Mouse (Mus musculus) G1E (cell line): ENCODE data around the gene Gm42906. TPM values are rescaled to one million over a fixed set of nuclear protein-coding genes. Genes with fewer than 3 reads are reported as not detected.

ENCODE experiments used
- ATAC-seq: 2 replicates; pipeline ENCODE4 v1.8.0; 2016; ENCODE audit warnings: mild to moderate bottlenecking; ENCODE audit not compliant: insufficient number of reproducible peaks, poor library complexity, low FRiP score, severe bottlenecking; ENCODE audit errors: extremely low read depth
- DNase-seq: peaks from one replicate; pipeline ENCODE4 v3.0.0; 2012; ENCODE audit warnings: low spot score
- H3K27me3 ChIP-seq: 2 replicates; pipeline ENCODE4 v1.6.1; 2012; ENCODE audit warnings: mild to moderate bottlenecking, low read length, inconsistent platforms; ENCODE audit not compliant: insufficient read depth
- H3K36me3 ChIP-seq: replicated peaks from 2 replicates; pipeline ENCODE3; 2012; ENCODE audit warnings: mild to moderate bottlenecking, inconsistent platforms
- H3K4me1 ChIP-seq: 2 replicates; pipeline ENCODE4 v1.6.1; 2012; ENCODE audit warnings: low read depth, low read length, inconsistent platforms, mixed read lengths; ENCODE audit not compliant: insufficient read depth
- H3K4me3 ChIP-seq: 2 replicates; pipeline ENCODE4 v1.5.1; 2012; ENCODE audit warnings: low read depth, mild to moderate bottlenecking, inconsistent platforms, low read length, moderate library complexity, mixed read lengths
- H3K9me3 ChIP-seq: replicated peaks from 2 replicates; pipeline ENCODE4 v1.6.1; 2012; ENCODE audit warnings: inconsistent platforms
- CTCF ChIP-seq: IDR thresholded peaks from 2 replicates; pipeline ENCODE4 v1.5.1; 2012; ENCODE audit warnings: low read depth, low read length, inconsistent platforms, mixed read lengths
- GATA1 ChIP-seq: IDR thresholded peaks from 2 replicates; pipeline ENCODE4 v1.6.1; 2012; ENCODE audit warnings: borderline replicate concordance, low read length, inconsistent platforms, mixed read lengths
- GATA2 ChIP-seq: IDR thresholded peaks from 2 replicates; pipeline ENCODE4 v1.6.1; 2012; ENCODE audit warnings: low read depth, low read length, inconsistent platforms, borderline replicate concordance
- POLR2AphosphoS5 ChIP-seq: IDR thresholded peaks from 2 replicates; pipeline ENCODE4 v1.6.1; 2012; ENCODE audit warnings: low read depth, low read length, inconsistent platforms; ENCODE audit not compliant: insufficient replicate concordance
- TAL1 ChIP-seq: conservative IDR thresholded peaks from 2 replicates; pipeline ENCODE4 v1.6.1; 2012; ENCODE audit warnings: low read depth, low read length, inconsistent platforms, mixed read lengths
- polyA plus RNA-seq: library from polyadenylated mRNA; stranded (reverse); fragments of >175 nt; gene quantifications from 2 replicates; pipeline ENCODE4 v1.2.3, GENCODE M21; 2012
- total RNA-seq, 2 experiments: library from RNA; stranded (forward) in 1 of 2; stranded (reverse) in 1 of 2; fragments of 200-1000 nt in 1 of 2; fragments of >200 nt in 1 of 2; fragmentation: Nextera tagmentation in 1 of 2; gene quantifications; 2 replicates each; pipeline ENCODE4 v1.2.3; 2014 to 2017

The Gm42906 gene
- total and polyA plus RNA-seq, 3 experiments: not detected

- Histone ChIP-seq H3K9me3 (no peaks in the 10 kb centered on the region), H3K27me3 (no peaks in the 10 kb centered on the region), H3K4me3 (no peak overlapping the region), H3K4me1 (no peaks in the 10 kb centered on the region), H3K36me3 (no peaks in the 10 kb centered on the region)
- ATAC-seq (no peak), DNase-seq (no peak)
- TF ChIP-seq GATA2: no peak
- TF ChIP-seq CTCF: no peak
- no peak for TF ChIP-seq POLR2AphosphoS5
- no peak for TF ChIP-seq GATA1
- no peak for TF ChIP-seq TAL1
Observed at GRCm38 (mm10) chr5:151346626-151347025, 81.3 kb downstream of the Gm42906 start.

- Histone ChIP-seq H3K9me3 (no peaks in the 10 kb centered on the region), H3K27me3 (no peaks in the 10 kb centered on the region), H3K4me3 (no peak overlapping the region), H3K36me3 (no peaks in the 10 kb centered on the region), H3K4me1 (no peaks in the 10 kb centered on the region)
- ATAC-seq (no peak), DNase-seq (no peak)
- TF ChIP-seq CTCF (no peak), GATA1 (no peak), TAL1 (no peak), GATA2 (no peak), POLR2AphosphoS5 (no peak)
Observed at GRCm38 (mm10) chr5:151344737-151345136, 83.2 kb downstream of the Gm42906 start.

- ATAC-seq (no peak), DNase-seq (no peak)
- Histone ChIP-seq H3K9me3 (no peaks in the 10 kb centered on the region), H3K27me3 (no peaks in the 10 kb centered on the region), H3K36me3 (no peaks in the 10 kb centered on the region), H3K4me3 (no peak overlapping the region), H3K4me1 (no peaks in the 10 kb centered on the region)
- TF ChIP-seq POLR2AphosphoS5 (no peak), GATA1 (no peak), GATA2 (no peak), CTCF (no peak), TAL1 (no peak)
Observed at GRCm38 (mm10) chr5:151333686-151334085, 94.3 kb downstream of the Gm42906 start.

GRCm38 (mm10) chr5:151333191-151333594, 94.8 kb downstream of the Gm42906 start:
- no peaks in the 10 kb centered on the region for H3K4me1 ChIP-seq
- H3K36me3 ChIP-seq: no peaks in the 10 kb centered on the region
- DNase-seq: no peak
- TF ChIP-seq GATA2: no peak
- H3K9me3 ChIP-seq: no peaks in the 10 kb centered on the region
- H3K4me3 ChIP-seq: no peak overlapping the region
- no peak for ATAC-seq
- H3K27me3 ChIP-seq: no peaks in the 10 kb centered on the region

- ATAC-seq: no peak
- H3K4me1 ChIP-seq: no peaks in the 10 kb centered on the region
- no peaks in the 10 kb centered on the region for H3K27me3 ChIP-seq
- no peak for TF ChIP-seq POLR2AphosphoS5
- TF ChIP-seq GATA2: no peak
- no peak for TF ChIP-seq GATA1
- TF ChIP-seq CTCF: no peak
- no peak for TF ChIP-seq TAL1
- no peaks in the 10 kb centered on the region for H3K9me3 ChIP-seq
- DNase-seq: no peak
- no peak overlapping the region for H3K4me3 ChIP-seq
- no peaks in the 10 kb centered on the region for H3K36me3 ChIP-seq
Observed at GRCm38 (mm10) chr5:151315804-151316597, 112.0 kb downstream of the Gm42906 start.

- ATAC-seq: no peak
Observed at GRCm38 (mm10) chr5:151300286-151300685, 127.7 kb downstream of the Gm42906 start.

GRCm38 (mm10) chr5:151299576-151299975, 128.4 kb downstream of the Gm42906 start:
- H3K27me3 ChIP-seq: no peaks in the 10 kb centered on the region
- H3K4me3 ChIP-seq: no peak overlapping the region
- H3K4me1 ChIP-seq: no peaks in the 10 kb centered on the region
- DNase-seq (no peak), ATAC-seq (no peak)
- H3K9me3 ChIP-seq: no peaks in the 10 kb centered on the region
- H3K36me3 ChIP-seq: no peaks in the 10 kb centered on the region
- TF ChIP-seq CTCF (no peak), POLR2AphosphoS5 (no peak)

More at GRCm38 (mm10) chr5:151300286-151300685, 127.7 kb downstream of the Gm42906 start:
- Histone ChIP-seq H3K27me3 (no peaks in the 10 kb centered on the region), H3K4me1 (no peaks in the 10 kb centered on the region), H3K36me3 (no peaks in the 10 kb centered on the region), H3K9me3 (no peaks in the 10 kb centered on the region), H3K4me3 (no peak overlapping the region)
- no peak for DNase-seq
- no peak for TF ChIP-seq CTCF
- TF ChIP-seq GATA2: no peak
- TF ChIP-seq TAL1: no peak
- TF ChIP-seq GATA1: no peak
- TF ChIP-seq POLR2AphosphoS5: no peak
